Mouse (Mus musculus) hindbrain, embryonic 16.5 days (tissue): ENCODE measurements around the gene Zfp979. TPM values are rescaled to one million over a fixed set of nuclear protein-coding genes. Genes with fewer than 3 reads are reported as not detected.
"Not testable (repeated sequence)": the region's sequence is repeated elsewhere in the genome, so short reads cannot be mapped to it uniquely, and the experiment has no call there.

Source experiments
- ATAC-seq: fragments of 200-750 bp; cut with Nextera tagmentation; 2 replicates; pipeline ENCODE4 v1.8.0; 2017; ENCODE audit warnings: moderate TSS enrichment, moderate library complexity
- H3K27ac ChIP-seq: fragments of 300-500 bp; sonication (generic); 2 replicates; pipeline ENCODE4 v1.5.1; 2014; ENCODE audit warnings: low read depth, mild to moderate bottlenecking, control low read depth, low read length, moderate library complexity
- H3K27me3 ChIP-seq: fragments of 300-500 bp; sonication (generic); replicated peaks from 2 replicates; pipeline ENCODE4 v1.6.1; 2014; ENCODE audit warnings: low read length; ENCODE audit not compliant: control insufficient read depth, insufficient read depth
- H3K36me3 ChIP-seq: fragments of 300-500 bp; sonication (generic); 2 replicates; pipeline ENCODE4 v1.6.1; 2014; ENCODE audit warnings: mild to moderate bottlenecking, low read length, moderate library complexity, mixed read lengths; ENCODE audit not compliant: control insufficient read depth, insufficient read depth
- H3K4me1 ChIP-seq: fragments of 300-500 bp; sonication (generic); 2 replicates; pipeline ENCODE4 v1.6.1; 2014; ENCODE audit warnings: low read depth, low read length; ENCODE audit not compliant: control insufficient read depth, insufficient read depth
- H3K4me2 ChIP-seq: fragments of 300-500 bp; sonication (generic); 2 replicates; pipeline ENCODE4 v1.6.1; 2014; ENCODE audit warnings: mild to moderate bottlenecking, low read length, control low read depth, moderate library complexity
- H3K4me3 ChIP-seq: fragments of 300-500 bp; sonication (generic); 2 replicates; pipeline ENCODE4 v1.5.1; 2014; ENCODE audit warnings: mild to moderate bottlenecking, low read length, control low read depth, moderate library complexity
- H3K9ac ChIP-seq: fragments of 300-500 bp; sonication (generic); 2 replicates; pipeline ENCODE4 v1.6.1; 2014; ENCODE audit warnings: low read depth, mild to moderate bottlenecking, control low read depth, low read length, moderate library complexity
- H3K9me3 ChIP-seq: fragments of 300-500 bp; sonication (generic); 2 replicates; pipeline ENCODE4 v1.6.1; 2014; ENCODE audit warnings: mild to moderate bottlenecking, low read length, moderate library complexity; ENCODE audit not compliant: control insufficient read depth
- WGBS: fragments of 180-500 bp; shearing (Covaris S2); extraction: QIAGEN DNeasy Blood & Tissue Kit; methylation state at CpG from one replicate; pipeline ENCODE4 v1.1.7; 2014; 5-methylcytosine and 5-hydroxymethylcytosine counted together
- polyA plus RNA-seq: library from polyadenylated mRNA; unstranded; fragments of >200 nt; fragmentation: Nextera tagmentation; extraction: Ambion mirVana; gene quantifications from 2 replicates; pipeline ENCODE4 v1.2.1, GENCODE M21; 2015

The Zfp979 gene
- 2.6 and 2.9 TPM in 2 replicates for polyA plus RNA-seq

- H3K4me3 ChIP-seq = not testable (repeated sequence)
These were observed at the start of gene Zfp979 for GRCm38 (mm10) chr4:147642413-147642812. Gene Zfp979 (minus strand): TSS chr4:147642513.

GRCm38 (mm10) chr4:147655245-147655644 lies 12.9 kb upstream of the Zfp979 start:
- H3K4me1 ChIP-seq, H3K27ac ChIP-seq, H3K4me2 ChIP-seq, H3K9ac ChIP-seq, ATAC-seq, H3K9me3 ChIP-seq, H3K4me3 ChIP-seq, H3K36me3 ChIP-seq, H3K27me3 ChIP-seq: not testable (repeated sequence)
- 88% methylated on average over 4 of the region's 5 CpGs for WGBS

More at GRCm38 (mm10) chr4:147642413-147642812, at the start of gene Zfp979:
- not testable (repeated sequence) for H3K9ac ChIP-seq, H3K9me3 ChIP-seq, H3K4me2 ChIP-seq, H3K27ac ChIP-seq, H3K4me1 ChIP-seq, H3K36me3 ChIP-seq, ATAC-seq, H3K27me3 ChIP-seq
- no CpG with 5 or more reads among the region's 6 CpGs for WGBS

- not testable (repeated sequence) for H3K9ac ChIP-seq, H3K9me3 ChIP-seq, H3K36me3 ChIP-seq, H3K4me3 ChIP-seq, H3K27me3 ChIP-seq, H3K4me1 ChIP-seq, ATAC-seq, H3K27ac ChIP-seq, H3K4me2 ChIP-seq
- no CpG with 5 or more reads among the region's 3 CpGs for WGBS
These were observed 5.1 kb upstream of the Zfp979 start for GRCm38 (mm10) chr4:147647407-147647806.

- not testable (repeated sequence) for H3K4me1 ChIP-seq, H3K36me3 ChIP-seq, ATAC-seq, H3K27me3 ChIP-seq, H3K4me2 ChIP-seq, H3K9ac ChIP-seq, H3K4me3 ChIP-seq, H3K9me3 ChIP-seq, H3K27ac ChIP-seq
- WGBS = 47% methylated on average over 2 of the region's 3 CpGs
These were observed 381 bp downstream of the Zfp979 start for GRCm38 (mm10) chr4:147641932-147642331.

GRCm38 (mm10) chr4:147633818-147634262 lies 8.5 kb downstream of the Zfp979 start:
- not testable (repeated sequence) for ATAC-seq, H3K4me1 ChIP-seq, H3K9ac ChIP-seq, H3K27ac ChIP-seq, H3K4me3 ChIP-seq, H3K4me2 ChIP-seq, H3K27me3 ChIP-seq, H3K9me3 ChIP-seq, H3K36me3 ChIP-seq
- WGBS = no CpG with 5 or more reads among the region's 2 CpGs

GRCm38 (mm10) chr4:147606511-147606910 lies 35.8 kb downstream of the Zfp979 start:
- not testable (repeated sequence) for H3K4me3 ChIP-seq, H3K9me3 ChIP-seq, ATAC-seq, H3K36me3 ChIP-seq, H3K4me1 ChIP-seq, H3K4me2 ChIP-seq, H3K27ac ChIP-seq, H3K9ac ChIP-seq, H3K27me3 ChIP-seq
- 87% methylated on average over 6 of the region's 6 CpGs for WGBS

GRCm38 (mm10) chr4:147605521-147605920 lies 36.8 kb downstream of the Zfp979 start:
- Histone ChIP-seq H3K36me3 (no peaks in the 10 kb centered on the region), H3K27me3 (no peaks in the 10 kb centered on the region), H3K4me1 (no peaks in the 10 kb centered on the region), H3K4me2 (no peak overlapping the region), H3K27ac (no peak overlapping the region), H3K4me3 (no peak overlapping the region), H3K9ac (no peak overlapping the region), H3K9me3 (peaks cover 5% of the 10 kb centered on the region)
- 85% methylated on average over 4 of the region's 4 CpGs for WGBS
- no peak for ATAC-seq

GRCm38 (mm10) chr4:147603806-147604205 lies 38.5 kb downstream of the Zfp979 start:
- Histone ChIP-seq H3K4me3 (no peak overlapping the region), H3K27me3 (no peaks in the 10 kb centered on the region), H3K4me2 (no peak overlapping the region), H3K36me3 (no peaks in the 10 kb centered on the region), H3K4me1 (no peaks in the 10 kb centered on the region), H3K9me3 (peaks cover 6% of the 10 kb centered on the region), H3K9ac (no peak overlapping the region), H3K27ac (no peak overlapping the region)
- no peak for ATAC-seq
- WGBS = 80% methylated on average over 4 of the region's 4 CpGs

- no peak overlapping the region for H3K27ac ChIP-seq
- H3K9ac ChIP-seq = no peak overlapping the region
- ATAC-seq = no peak
- H3K4me2 ChIP-seq = no peak overlapping the region
- 56% methylated on average over 1 of the region's 1 CpGs for WGBS
- no peak overlapping the region for H3K4me3 ChIP-seq
- H3K36me3 ChIP-seq = no peaks in the 10 kb centered on the region
- H3K27me3 ChIP-seq = no peaks in the 10 kb centered on the region
- no peaks in the 10 kb centered on the region for H3K4me1 ChIP-seq
- peaks cover 3% of the 10 kb centered on the region for H3K9me3 ChIP-seq
These were observed 40.4 kb downstream of the Zfp979 start for GRCm38 (mm10) chr4:147601881-147602280.

GRCm38 (mm10) chr4:147598831-147599230 lies 43.5 kb downstream of the Zfp979 start:
- Histone ChIP-seq H3K4me2 (no peak overlapping the region), H3K36me3 (no peaks in the 10 kb centered on the region), H3K27me3 (no peaks in the 10 kb centered on the region), H3K9ac (no peak overlapping the region), H3K27ac (no peak overlapping the region), H3K4me3 (no peak overlapping the region), H3K9me3 (peaks cover 3% of the 10 kb centered on the region), H3K4me1 (no peaks in the 10 kb centered on the region)
- ATAC-seq = no peak
- WGBS = 66% methylated on average over 2 of the region's 2 CpGs
